Mouse (Mus musculus) right cerebral cortex, postnatal 4 days (tissue): ENCODE measurements at regions not wholly inside any gene's neighbourhood (a gene's known extent, or its start where the extent isn't known, plus 50 kb on each side); places are given as distances from the start of the nearest gene placed in this dataset.
A peak's percentile ranks its signal among the peaks of the same experiment; 100 is the strongest.

ENCODE experiments used
- DNase-seq: peaks from one replicate; pipeline ENCODE4 v3.0.0-alpha.2; 2022

- no peak for DNase-seq
Observed at GRCm38 (mm10) chr3:78901016-78901837, 385.1 kb downstream of the Rapgef2 start.

DNA sequence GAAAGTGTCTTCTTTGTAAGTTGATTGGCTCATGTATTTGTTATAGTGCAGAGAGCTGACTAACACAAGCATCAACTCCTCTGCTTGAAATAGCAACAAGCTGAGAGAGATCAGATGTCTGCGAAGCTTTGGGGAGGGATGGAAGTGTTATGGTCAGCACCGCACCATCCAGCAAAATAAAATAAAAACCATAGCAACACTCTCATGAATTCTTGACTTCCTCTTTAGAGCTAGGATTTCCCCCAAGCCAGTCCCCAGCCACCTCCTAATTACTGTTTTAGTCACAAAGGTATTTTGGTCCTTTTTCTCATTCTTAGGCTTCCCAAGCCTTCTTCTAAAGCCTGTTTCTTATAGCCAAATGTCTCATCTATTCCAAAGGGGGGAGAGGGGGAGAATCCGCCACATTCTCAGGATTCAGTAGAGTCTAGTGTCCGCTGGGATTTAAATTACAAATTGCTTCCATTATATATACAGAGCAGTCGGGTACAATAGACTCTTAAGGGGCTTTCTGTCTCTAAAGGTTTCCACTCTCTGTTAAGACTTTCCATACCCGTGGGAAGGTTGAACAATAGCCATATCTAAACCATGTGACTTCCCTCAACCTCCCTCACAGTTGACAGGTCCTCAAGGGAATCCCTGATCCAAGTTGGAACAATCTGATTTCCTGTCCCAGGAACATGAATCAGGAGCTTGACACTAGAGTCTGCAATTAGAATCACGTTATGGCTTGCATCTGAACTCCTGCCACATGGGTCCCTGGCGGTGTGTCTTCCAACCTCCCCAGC lies 386.7 kb downstream of the Rapgef2 start:
- no peak for DNase-seq

DNA sequence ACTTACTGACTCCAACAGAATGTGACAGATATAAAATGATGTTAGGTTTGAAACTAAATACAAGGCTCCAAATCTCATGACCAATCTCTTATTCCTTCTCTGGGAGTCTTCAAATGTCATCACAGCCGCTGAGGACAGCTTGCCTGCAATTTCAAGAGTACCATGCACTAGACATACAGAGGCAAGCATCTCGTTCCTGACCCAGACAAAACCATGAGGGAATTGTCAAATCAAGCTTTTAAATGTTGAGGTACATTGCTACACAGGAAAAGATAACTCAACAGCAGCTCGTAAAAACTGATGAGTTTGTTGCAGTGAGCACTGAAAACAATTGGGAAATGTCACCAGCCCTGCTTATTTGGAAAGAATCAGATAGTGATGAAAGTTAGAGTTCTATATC lies 397.0 kb downstream of the Rapgef2 start:
- no peak for DNase-seq

DNA sequence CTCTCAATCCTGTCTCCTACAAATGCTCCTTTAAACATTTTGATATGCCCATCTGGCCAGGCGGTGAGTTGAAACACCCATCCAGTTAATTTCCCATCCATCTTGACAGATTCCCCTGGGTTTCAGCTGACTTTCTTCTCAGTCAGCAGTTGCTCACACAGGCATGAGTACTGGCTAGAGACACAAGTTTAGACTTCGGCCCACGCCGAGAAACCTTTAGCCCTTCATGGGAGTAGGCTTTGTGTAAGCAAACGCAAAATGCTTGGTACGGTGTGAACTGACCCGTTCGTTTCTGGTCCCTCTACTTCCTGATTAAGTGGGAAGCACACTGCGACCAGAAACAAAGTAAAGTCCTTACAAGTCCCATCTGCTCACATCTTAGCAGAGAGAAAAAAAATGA lies 401.6 kb downstream of the Rapgef2 start:
- DNase-seq = no peak

DNA sequence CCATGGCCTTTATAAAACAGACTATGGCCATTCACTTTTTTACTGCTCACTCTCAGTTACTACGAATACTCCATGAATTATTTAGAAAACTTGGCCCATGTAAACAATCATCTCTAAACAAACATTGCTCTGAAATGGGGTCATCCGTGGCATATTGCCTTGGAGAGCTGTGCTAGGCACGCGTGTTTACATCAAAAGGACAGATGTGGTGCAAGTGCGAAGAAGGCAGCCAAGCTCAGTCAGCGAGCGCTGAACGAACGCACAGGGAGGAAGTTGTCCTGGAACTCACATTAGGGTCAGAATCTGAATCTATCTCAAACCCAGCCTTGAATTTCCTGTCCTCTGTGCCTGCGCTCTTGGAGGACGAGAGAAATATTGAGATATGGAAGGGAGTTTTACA lies 402.3 kb downstream of the Rapgef2 start:
- no peak for DNase-seq

DNA sequence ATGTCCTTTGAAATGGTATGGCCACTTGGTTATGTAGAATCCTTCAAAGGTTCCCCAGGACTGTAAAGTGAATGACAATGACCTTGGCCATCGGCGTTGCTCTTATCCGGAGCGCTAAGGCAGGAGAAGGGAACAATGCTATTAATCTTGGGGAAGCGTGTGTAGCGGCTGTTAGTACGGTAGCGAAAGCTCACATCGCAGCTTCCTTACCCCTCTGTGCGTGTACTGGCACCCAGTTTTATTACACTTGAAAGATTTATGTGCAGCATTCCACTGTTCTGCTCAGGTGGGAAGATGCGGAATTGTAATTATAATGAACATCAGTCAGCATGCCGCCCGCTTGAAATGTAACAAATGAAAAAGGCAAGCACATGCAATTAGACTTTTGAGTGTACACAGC lies 406.2 kb downstream of the Rapgef2 start:
- DNase-seq = no peak

DNA sequence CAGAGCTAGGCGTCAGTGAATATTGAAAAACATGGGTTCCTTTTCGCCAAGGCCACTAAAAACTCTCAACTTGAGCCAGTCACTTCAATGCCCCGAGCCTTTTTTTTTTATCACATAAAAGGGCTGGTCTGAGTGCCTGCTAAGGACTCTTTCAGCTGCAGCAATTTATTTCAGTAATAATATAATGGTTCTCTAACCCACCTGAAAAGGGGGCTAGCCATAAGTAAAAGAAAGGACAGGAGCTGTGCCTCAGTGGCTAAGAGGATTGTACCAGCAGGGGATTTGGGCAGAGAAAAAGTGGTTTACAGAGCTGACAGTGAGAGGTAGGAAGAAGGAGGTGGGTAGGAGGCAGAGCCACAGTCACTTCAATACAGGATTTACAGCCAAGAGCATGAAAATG lies 409.0 kb downstream of the Rapgef2 start:
- DNase-seq = no peak

DNA sequence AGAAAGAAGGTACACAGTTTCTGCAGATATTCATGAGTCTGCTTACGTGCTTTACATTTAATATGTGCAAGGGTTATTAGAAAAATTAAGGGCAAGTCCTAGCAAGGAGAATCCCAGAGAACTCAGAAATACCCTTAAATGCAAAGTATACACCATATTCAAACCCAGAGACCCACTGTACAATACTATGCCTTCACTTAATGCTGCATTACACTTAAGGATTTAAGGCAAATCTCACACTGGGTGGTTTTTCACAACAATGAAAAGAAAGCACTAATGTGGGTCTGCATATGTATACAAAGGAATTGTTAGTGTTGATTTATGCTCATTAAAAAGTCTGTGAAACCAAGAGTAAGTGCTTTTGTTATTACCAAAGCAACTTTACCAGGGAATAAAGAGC lies 419.4 kb downstream of the Rapgef2 start:
- DNase-seq = no peak

- DNase-seq = no peak
Observed at GRCm38 (mm10) chr3:78866083-78866726, 420.1 kb downstream of the Rapgef2 start.

- no peak for DNase-seq
Observed at GRCm38 (mm10) chr3:78863005-78863404, 423.3 kb downstream of the Rapgef2 start.

DNA sequence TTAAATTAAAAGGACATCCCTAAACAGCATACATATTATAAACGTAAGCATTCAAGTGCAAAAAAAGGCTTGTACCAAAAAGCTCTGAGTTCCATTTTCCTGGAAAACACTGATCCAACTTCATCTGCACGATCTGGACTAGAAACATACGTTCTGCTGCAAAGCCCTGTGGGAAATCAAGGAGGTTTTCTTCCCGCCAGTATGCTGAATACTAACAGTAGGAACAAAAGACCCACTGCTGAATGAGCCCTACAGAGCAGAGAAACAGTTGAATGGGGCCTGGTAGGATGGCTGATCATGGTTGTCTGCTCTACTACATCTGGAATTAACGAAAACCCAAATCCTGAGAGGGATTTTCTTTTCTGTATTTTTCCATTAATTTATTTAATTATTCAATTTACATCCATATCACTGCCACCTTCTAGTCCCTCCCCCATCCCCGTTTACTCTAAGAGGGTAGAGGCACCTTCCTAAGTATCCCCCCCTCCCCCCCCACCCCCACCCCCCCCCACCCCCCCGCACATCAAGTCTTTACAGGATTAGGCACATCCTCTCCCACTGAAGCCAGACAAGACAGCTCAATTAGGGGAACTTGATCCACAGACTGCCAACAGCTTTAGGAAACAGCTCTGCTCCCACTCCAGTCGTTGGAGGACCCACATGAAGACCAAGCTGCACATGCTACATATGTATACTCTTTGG lies 439.5 kb downstream of the Rapgef2 start:
- no peak for DNase-seq

- no peak for DNase-seq
Observed at GRCm38 (mm10) chr3:78841173-78841572, 445.1 kb downstream of the Rapgef2 start.

- DNase-seq = no peak
Observed at GRCm38 (mm10) chr3:78836824-78837223, 449.5 kb downstream of the Rapgef2 start.

DNA sequence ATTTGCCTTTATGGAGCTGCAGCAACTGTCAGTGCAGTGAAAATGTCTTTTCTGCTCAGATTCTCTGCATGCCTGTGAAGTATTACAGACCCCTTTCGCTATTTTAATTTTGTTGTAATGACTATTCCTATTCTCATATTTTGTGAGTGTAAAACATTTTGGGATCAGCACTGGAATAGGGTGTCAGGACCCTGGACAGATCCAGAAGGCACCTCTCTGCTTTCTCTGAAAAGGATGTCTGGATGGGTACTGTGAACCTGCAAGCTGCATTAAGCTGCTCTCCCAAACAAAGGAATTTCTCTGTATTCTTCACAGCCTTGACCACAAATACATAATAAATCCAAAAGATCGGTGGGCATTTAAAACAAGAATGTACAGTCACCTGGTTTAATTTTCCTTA lies 460.8 kb downstream of the Rapgef2 start:
- no peak for DNase-seq

DNA sequence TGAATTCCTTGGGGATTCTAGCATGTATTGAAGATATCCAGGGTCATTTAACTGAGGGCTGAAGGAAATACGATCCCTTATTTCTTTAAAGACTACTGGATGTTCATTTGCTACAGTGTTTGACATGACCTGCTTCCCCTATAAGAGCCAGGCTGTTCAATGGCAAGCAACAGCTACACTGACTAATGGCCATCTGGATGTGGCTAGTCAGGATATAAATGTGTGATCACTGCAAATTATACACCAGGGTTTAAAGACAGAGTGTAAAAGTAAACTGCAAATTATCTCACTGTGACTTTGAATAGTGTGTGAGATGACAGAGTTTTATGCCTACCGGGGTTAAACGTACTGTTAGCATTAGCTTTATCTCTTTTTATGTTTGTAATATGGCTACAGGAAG lies 473.9 kb downstream of the Rapgef2 start:
- DNase-seq = no peak

- no peak for DNase-seq
Observed at GRCm38 (mm10) chr3:78810431-78811152, 475.7 kb downstream of the Rapgef2 start.

GRCm38 (mm10) chr3:78803176-78803575 lies 483.1 kb downstream of the Rapgef2 start:
- no peak for DNase-seq

GRCm38 (mm10) chr3:78795951-78796455 lies 490.3 kb downstream of the Rapgef2 start:
- no peak for DNase-seq

DNA sequence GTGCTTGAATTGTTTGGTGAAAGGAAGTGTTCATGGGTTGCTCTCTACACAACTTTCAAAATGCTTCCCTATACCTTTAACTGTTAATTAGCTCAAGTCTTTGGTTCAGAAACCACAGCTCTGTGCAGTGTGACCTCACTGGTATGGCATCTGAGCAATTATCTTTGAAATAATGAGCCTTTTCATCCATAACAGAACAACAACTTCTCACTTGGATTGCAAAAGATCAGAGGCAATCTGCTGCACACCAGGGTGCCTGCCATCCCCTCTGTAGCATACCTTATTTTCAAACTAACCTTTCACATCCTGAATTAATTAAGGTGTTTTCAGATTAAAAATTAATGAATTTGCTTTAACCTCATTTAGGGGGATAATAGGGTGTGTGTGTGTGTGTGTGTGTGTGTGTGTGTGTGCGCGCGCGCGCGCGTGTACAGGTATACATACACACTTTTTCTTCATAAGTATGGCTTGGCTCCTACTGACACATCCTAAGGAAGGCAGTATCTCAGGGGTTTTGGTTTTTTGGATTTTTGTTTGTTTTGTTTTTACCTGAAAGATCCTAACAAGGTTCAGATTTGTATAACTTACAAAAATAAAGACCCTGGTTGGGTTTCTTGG lies 493.8 kb downstream of the Rapgef2 start:
- DNase-seq = no peak

DNA sequence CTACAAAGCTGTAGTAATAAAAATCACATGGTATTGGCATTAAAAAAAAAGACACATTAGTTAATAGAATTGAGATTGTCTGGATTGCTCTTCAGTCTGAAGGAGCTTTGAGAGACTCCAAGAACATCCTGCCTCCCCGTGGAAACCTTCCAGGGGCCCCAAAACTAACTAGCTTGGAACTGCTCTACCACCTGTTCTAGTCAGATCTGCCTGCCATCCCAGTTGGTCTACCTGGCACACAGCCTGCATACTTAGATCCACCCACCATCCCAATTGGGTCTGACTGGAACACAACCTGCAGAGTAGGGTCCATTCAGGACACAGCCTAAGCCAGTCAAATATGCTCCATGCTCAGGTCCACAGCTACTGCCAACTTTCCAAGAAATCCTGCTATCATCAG lies 503.6 kb downstream of the Rapgef2 start:
- DNase-seq = no peak

GRCm38 (mm10) chr3:78755686-78756476 lies 530.4 kb downstream of the Rapgef2 start:
- DNase-seq = peak; percentile 3
